Mouse (Mus musculus): Measurements from ENCODE around the gene Hsd17b2. TPM values are rescaled to one million over a fixed set of nuclear protein-coding genes. Genes with fewer than 3 reads are reported as not detected.

Gene Hsd17b2
- total RNA-seq, 2 experiments from 2014 or later, result not detected

- DNase-seq, result no peak
These were observed 70.9 kb downstream of the Hsd17b2 start for GRCm38 (mm10) chr8:117772597-117772996.

GRCm38 (mm10) chr8:117775626-117776025 is 73.9 kb downstream of the Hsd17b2 start:
- no peak for DNase-seq

- DNase-seq, result no peak
These were observed 74.4 kb downstream of the Hsd17b2 start for GRCm38 (mm10) chr8:117776075-117776474.

DNA sequence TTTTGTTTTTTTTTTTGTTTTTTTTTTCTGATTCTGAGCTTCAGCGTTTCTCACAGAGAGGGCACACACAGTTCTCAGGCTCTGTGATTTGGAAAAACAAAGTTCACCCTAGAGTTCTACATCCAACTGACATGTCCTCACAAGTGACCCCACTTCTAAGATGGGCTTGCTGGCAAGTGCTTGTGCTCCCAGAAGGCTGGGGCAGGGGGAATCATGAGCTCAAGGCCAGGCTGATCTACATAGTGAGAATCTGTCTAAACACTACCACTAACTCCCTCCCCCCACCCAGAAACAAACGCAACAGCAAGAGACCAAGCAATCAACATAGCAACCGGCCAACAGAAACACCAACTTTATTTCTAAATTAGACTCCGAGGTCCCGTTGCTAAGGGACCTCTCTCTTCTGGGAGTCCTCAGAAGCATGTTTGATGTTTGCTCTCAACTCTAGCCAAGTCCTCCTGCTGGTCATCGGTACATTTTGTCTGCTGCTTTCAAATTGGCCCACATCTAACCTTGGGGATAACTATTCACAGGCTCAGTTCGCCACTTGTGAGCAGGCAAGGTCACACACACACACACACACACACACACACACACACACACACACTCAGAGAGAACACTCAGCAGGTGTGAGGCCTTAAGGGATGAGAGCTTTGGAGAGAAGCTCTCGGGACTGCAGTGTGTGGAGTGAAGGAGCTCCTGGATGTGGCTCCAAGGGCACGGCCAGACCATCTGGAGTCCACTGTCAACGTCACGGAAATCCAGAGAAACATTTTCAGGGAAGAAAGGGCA is 77.0 kb downstream of the Hsd17b2 start:
- DNase-seq, result peak; percentile 12

- DNase-seq, result no peak
These were observed 77.6 kb downstream of the Hsd17b2 start for GRCm38 (mm10) chr8:117779344-117779743.

DNA sequence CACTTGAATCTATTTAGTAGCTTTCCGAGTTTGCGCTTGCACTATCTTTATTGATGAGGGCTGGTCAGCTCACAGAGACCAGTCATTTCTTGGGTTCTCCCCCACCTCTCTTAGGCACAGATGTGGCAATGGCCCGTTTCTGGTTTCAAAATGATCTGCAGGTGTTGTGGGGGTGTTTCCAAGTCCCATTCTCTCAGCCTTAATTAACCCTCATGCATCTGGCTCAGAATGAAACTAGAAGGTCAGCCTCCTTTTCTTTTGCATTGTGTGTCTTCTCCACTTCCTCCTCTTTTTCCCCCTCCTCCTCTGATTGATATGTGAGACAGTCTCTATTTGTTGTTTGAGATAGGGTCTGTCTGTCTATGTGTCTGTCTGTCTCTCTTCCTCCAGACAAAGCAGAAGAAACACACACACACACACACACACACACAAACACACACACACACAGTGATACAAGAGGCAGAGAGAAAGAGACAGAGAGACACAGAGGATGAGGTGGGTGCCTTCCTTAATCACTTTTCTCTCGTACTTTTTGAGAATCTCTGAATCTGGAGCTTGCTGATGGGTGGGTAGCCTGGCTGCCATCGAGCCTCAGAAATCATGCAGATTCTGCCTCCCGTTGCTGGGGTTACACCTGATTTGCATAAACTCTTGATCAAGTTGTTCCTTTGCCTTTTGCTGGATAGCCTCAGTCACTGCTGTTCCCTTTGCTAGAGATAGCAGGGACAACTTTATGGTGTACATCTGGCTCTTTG is 79.8 kb downstream of the Hsd17b2 start:
- DNase-seq, result no peak

DNA sequence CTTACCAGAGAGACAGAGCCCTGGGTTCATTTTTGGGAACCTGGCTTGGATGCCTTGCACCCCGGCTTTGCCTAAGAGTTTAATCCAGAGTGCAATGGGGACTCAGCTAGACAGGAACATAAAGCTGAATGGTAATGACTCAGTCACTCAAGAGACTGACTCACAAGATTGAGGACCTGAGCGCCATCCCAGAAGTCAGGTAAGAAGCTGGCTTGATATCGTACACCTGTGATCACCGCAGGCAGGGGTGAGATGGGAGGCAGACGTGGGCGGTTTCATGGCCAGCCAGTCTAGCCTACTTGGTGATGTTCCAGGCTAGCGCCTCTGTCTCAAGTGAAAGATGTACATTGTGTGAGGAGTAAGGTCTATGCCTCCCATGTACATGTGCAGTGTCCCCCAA is 81.3 kb downstream of the Hsd17b2 start:
- no peak for DNase-seq

DNA sequence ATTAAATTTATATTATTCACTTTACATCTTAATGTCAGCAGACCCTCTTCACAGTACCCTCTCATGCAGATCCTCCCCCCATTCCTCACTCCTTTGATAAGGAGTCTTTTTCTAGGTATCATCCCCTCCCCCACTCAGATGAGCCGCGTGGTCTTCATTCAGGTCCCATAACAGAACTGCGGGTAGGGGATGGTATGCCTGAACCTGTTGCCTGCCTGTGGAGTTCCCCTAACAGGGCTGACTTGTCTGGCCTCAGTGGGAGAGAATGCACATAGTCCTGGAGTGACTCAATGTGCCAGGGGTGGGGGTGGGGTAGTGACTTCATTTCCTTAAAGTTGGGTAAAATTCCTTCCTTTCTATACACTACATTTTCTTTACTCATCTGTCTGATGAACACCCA is 84.7 kb downstream of the Hsd17b2 start:
- no peak for DNase-seq

GRCm38 (mm10) chr8:117792616-117793144 is 91.0 kb downstream of the Hsd17b2 start:
- no peak for DNase-seq

DNA sequence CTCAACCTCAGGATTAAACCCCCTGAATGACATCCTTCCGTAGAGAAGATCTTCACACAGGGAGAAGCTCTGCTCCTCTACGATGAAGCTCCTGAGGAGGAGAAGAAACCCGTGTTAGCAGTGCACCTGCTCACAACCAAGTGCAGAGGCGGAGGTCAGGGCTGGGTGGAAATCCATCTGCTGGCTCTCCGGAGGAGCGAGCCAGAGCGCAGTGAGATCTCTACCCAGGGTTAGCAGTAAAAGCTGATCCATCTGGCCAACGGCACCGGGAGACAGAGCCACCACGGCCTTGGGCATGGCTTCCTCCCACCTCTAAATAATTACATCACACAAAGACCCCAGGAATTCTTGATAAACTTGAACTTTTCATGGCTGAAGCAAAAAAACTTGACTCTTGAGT is 92.9 kb downstream of the Hsd17b2 start:
- DNase-seq, result no peak

- no peak for DNase-seq
These were observed 94.8 kb downstream of the Hsd17b2 start for GRCm38 (mm10) chr8:117796464-117796863.

GRCm38 (mm10) chr8:117798066-117798465 is 96.4 kb downstream of the Hsd17b2 start:
- no peak for DNase-seq

DNA sequence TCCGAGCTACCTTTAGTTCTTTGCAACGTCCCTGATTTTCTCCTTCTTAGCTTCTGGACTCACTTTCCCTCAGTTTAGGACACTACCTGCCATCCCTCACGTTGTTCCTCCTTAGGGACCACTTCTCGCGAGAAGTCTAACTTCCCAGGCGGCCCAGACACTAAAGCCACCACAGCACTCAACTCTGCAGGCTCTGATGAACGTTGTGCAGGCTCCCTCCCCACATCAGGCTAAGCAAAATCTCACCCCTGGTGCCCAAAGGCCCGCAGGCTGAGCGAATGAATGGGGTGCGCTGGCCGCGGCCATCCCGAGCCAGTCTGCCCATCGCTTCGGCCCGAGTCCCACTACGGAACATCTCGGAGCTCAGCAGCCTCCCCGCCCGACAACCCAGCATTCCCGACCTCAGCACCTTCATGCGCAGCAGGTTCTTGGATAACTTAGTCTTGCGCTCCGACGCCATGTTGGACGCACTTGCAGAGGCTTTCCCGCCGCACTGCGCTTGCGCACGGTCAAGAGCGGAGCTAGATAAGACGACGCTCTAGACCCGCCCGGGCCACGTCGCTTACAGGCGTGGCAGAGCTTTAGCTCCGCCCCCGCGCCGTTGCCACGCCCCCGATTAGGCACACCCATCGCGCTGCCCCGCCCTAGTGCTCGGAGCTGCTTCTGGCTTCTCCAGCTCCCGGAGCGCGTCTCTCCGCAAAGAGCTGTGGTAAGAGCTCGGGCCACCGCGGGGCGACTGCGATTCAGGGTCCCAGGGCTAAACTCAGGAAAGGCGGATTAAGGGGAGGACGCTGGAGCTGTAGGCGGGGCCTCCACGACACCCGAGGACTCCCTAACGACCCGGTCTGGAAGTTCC is 100.0 kb downstream of the Hsd17b2 start, which contains the start of gene Mphosph6:
Mphosph6 (minus strand) TSS at position 501 of the 856 bp plus-strand sequence.
- DNase-seq, result peak; percentile 94

- DNase-seq, result no peak
These were observed 100.6 kb downstream of the Hsd17b2 start for GRCm38 (mm10) chr8:117802299-117802689.

DNA sequence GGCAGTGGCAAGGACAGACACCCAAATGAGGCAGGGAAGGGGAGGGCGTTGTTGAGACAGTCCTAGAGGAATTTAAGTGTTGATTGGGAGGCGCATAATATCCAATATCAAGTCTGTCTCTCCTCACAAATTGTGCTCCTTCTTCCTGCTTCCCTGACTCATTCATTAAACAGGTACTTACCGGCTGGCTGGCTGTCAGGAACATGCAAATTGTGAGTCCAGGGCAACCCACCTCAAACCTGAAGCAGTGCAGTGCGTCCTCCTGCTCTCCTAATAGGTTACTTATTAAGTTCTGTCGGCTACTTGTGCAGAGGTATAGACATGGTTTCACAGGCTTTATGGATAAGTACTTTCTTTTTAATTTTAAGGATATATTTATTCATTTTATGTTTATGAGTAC is 103.7 kb downstream of the Hsd17b2 start:
- no peak for DNase-seq

Other genes with a start within 250 kb of the Hsd17b2 start
- 1 to 10 TPM in 1 of 2 experiments, under 1 TPM in 1; 0.77 to 1.5 TPM for gene Plcg2, start 203.6 kb upstream of the Hsd17b2 start, total RNA-seq (2021)
- under 1 TPM; 0.38 to 0.51 TPM for gene Sdr42e1, start 28.2 kb upstream of the Hsd17b2 start, total RNA-seq (2021)
- gene Mphosph6, start 100.0 kb downstream of the Hsd17b2 start, total RNA-seq (2021), result 1 to 10 TPM; 3.5 to 5.4 TPM